Mouse (Mus musculus) bone marrow, adult 2 months (tissue): Measurements from ENCODE around the gene Rab26. TPM values are rescaled to one million over a fixed set of nuclear protein-coding genes. Genes with fewer than 3 reads are reported as not detected.
A peak's percentile ranks its signal among the peaks of the same experiment; 100 is the strongest.

Experiments used
- H3K27ac ChIP-seq: fragments of 200-500 bp; 2 replicates; pipeline ENCODE4 v1.5.1; 2012; ENCODE audit warnings: low read depth, mild to moderate bottlenecking, control low read depth, inconsistent platforms, low read length; ENCODE audit not compliant: control insufficient read depth, poor library complexity, insufficient read depth
- H3K4me1 ChIP-seq: fragments of 200-500 bp; 2 replicates; pipeline ENCODE4 v1.6.1; 2011; ENCODE audit warnings: low read length; ENCODE audit not compliant: control insufficient read depth, insufficient read depth
- H3K4me3 ChIP-seq: fragments of 200-500 bp; replicated peaks from 2 replicates; pipeline ENCODE3; 2011; ENCODE audit warnings: mild to moderate bottlenecking, low read depth, low read length, control low read depth; ENCODE audit not compliant: control insufficient read depth
- CTCF ChIP-seq: fragments of 200-500 bp; IDR thresholded peaks from 2 replicates; pipeline ENCODE4 v1.5.1; 2011; ENCODE audit warnings: low read length, control low read depth; ENCODE audit not compliant: control insufficient read depth, insufficient read depth
- POLR2A ChIP-seq: fragments of 200-500 bp; IDR thresholded peaks from 2 replicates; pipeline ENCODE4 v1.6.1; 2011; ENCODE audit warnings: low read depth, mild to moderate bottlenecking, control low read depth, low read length, borderline replicate concordance; ENCODE audit not compliant: control insufficient read depth
- WGBS: fragments of 180-500 bp; shearing (Covaris S2); methylation state at CpG from one replicate; pipeline ENCODE4 v1.1.7; 2018; 5-methylcytosine and 5-hydroxymethylcytosine counted together
- polyA plus RNA-seq: library from polyadenylated mRNA; stranded (reverse); fragments of >200 nt; gene quantifications from 2 replicates; pipeline ENCODE4 v1.2.4, GENCODE M21; 2011; ENCODE audit warnings: low replicate concordance; ENCODE audit not compliant: missing spikeins, insufficient read depth, insufficient read length

Gene Rab26
- polyA plus RNA-seq, 1 experiment: not detected

DNA sequence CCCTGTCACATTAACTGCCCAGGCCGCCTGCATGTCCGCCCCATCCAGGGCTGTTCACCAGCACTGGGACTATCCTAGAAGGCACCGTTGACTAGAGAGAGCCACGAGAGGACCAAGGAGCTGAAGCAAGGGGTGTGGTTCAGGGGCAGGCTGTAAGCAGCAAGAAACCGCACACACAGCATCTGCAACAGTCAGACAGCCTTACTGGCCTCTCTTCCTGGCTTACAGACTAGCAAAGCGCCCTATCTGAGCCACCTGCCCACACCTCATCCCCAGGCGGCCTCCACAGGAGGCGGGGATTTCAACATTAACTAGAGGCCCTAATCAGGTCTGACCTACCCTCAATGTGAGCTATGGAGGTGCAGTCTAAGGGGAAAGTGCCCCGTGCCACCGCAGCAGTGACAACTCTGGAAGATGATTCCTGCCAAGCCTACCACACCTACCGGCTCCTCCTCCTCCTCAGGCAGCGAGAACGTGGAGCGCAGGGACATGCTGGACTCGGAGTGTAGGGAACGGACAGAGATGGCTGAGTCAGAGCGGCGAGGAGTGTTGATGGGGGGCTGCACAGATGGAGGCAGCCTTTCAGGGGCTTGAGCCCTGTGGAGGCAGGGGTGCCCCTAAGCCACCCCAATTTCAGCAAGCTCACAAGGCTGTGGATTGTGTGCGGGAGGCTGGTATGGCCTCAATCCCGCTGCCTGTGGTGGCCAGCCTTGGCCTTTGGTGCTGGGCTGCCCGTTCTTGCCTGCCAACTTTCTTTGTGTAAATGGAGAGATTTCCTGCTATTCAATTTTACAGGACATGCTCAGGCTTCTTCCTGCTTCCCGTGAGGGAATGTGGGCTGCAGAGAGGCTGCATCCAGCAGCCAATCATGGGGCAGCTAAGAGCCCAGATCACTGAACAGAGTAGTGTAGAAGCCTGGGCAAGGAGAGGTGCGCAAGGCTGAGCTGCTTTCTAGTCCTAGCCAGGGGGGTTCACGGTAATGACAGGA lies 19.4 kb downstream of the Rab26 start:
- no peak for TF ChIP-seq POLR2A
- no peak for TF ChIP-seq CTCF
- H3K27ac ChIP-seq: no peak overlapping the region; the same call in 1 of the 2 replicates
- no peak overlapping the region for H3K4me3 ChIP-seq
- 89% methylated on average over 24 of the region's 24 CpGs for WGBS
- no peaks in the 10 kb centered on the region for H3K4me1 ChIP-seq

DNA sequence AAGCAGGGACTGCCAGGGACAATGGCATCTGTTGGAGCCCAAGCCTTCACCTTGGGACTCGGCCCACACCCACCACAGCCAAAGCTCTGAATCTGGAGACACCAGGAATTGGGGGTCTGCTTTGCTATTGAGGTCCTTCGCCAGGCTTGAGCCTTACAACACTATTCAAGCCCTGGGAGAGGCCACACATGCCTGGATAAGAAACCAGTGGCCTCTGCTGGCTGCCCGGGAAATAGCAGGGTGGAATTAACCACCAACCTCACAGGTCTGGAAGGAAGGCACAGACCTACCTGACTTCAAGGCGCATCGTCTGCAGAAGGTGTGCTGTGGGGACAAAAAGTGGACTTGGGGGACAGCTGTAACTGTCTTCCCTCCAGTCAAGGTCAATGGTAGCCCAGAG lies 20.4 kb downstream of the Rab26 start:
- Histone ChIP-seq H3K4me3 (no peak overlapping the region), H3K27ac (no peak overlapping the region), H3K4me1 (no peaks in the 10 kb centered on the region)
- 60% methylated on average over 5 of the region's 5 CpGs for WGBS
- TF ChIP-seq CTCF (peak; percentile 43; the same call in 1 of the 2 replicates), POLR2A (no peak)

DNA sequence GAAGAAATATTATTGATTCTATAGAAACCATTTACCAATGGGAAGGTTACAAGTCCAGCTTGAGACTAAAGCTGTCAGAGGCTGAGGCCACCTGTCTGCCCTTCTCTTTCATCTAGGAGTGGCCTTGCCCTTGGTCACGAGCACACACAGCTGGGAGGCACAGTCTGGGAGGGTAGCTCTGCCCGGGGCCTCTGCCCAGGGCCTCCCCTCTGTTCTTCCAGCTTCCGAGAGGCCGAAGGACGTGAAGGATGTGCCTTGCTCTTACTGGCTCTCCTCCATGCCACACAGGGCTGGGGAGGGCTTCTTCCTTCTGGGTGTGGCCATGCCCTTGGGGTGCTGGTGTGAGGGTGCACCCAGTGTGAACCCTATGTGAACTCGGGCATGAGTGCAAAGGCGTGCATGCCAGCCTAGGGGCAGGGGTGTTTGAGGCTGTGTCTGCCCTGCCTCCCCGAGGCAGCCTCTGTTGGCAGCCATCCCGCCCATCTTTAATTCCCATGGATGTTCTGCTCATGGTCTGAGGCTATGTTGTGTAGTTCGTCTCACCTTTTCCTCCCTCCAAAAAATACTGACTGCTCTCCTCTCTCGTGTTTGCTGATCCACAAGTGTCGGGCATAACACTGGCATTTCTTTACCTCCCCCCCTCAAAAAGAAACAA lies 26.1 kb downstream of the Rab26 start:
- TF ChIP-seq CTCF (no peak), POLR2A (no peak)
- WGBS: 84% methylated on average over 12 of the region's 12 CpGs
- Histone ChIP-seq H3K27ac (no peak overlapping the region; the same call in 1 of the 2 replicates), H3K4me1 (no peaks in the 10 kb centered on the region), H3K4me3 (no peak overlapping the region)

DNA sequence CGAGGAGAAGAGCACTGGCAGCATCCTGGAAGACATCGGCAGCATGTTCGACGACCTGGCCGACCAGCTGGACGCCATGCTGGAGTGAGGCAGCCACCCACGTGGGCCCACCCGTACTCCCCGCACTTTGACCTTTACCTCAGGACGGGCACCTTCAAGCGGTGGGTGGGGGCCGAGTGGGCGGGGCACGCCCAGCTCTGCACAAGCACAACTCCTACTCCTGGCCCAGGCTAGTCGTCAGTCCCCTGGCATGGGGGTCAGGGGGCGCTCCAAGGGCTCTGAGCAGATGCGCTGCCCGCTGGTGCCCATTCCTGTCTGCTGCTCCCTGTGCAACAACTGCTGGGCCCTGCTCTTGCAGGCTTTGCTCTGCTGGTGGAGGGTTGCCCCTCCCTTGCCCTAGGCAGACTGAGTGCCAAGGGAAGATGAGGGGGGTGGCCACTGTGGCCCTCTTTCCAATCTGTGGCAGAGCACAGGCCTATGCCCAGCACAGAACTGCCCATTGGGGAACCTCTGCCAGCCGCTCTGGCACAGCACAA lies 26.8 kb downstream of the Rab26 start:
- TF ChIP-seq CTCF: no peak
- no peak for TF ChIP-seq POLR2A
- H3K4me1 ChIP-seq: no peaks in the 10 kb centered on the region
- H3K4me3 ChIP-seq: no peak overlapping the region
- H3K27ac ChIP-seq: no peak overlapping the region
- WGBS: 75% methylated on average over 19 of the region's 19 CpGs

DNA sequence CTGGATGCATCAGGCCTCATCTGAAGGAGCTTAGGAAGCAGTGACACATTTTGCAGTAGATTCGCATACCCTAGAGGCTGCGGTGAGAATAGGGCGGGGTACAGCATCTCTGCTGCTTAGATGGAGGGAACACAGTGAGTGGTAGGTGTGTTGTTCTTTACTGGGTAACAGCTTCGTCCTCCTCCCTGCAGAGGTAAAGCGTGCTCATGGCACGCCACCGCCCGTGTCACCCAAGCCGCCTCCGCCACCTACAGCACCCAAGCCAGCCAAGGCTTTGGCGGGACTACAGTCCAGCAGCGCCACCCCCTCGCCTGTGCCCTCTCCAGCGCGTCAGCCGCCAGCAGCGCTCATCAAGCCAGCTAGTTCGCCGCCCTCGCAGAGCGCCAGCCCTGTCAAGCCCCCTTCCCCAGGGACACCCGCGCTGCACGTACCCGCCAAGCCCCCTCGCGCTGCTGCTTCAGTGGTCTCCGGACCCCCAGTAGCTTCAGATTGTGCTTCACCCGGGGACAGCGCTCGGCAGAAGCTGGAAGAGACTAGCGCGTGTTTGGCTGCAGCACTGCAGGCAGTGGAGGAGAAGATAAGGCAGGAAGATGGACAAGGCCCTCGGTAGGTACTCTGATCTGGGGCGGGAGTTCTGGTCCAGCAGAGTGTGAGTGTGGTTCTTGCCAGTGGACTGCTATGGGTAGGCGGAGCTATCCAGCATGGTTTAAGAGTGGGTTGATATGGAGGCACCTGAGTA lies 27.5 kb downstream of the Rab26 start:
- Histone ChIP-seq H3K27ac (no peak overlapping the region), H3K4me3 (no peak overlapping the region), H3K4me1 (no peaks in the 10 kb centered on the region; the same call in 1 of the 2 replicates)
- TF ChIP-seq POLR2A: no peak
- TF ChIP-seq CTCF: no peak
- 60% methylated on average over 36 of the region's 36 CpGs for WGBS

DNA sequence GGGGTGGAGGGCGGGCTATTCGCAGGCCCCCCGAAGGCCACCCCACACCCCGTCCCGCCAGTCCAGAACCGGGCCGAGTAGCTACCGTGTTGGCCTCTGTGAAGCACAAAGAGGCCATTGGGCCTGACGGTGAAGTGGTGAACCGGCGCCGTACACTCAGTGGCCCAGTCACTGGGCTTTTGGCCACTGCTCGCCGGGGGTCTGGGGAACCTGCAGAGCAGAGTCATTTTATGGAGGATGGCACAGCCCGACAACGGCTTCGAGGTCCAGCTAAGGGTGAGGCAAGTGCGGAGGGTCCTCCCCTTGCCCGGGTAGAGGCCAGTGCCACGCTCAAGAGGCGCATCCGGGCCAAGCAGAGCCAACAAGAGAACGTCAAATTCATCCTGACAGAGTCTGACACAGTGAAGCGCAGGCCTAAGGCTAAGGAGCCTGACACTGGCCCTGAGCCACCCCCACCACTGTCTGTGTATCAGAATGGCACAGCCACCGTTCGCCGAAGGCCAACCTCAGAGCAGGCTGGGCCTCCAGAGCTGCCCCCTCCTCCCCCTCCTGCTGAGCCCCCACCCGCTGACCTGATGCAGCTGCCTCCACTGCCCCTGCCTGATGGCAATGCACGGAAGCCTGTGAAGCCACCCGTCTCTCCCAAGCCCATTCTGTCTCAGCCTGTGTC lies 28.6 kb downstream of the Rab26 start:
- Histone ChIP-seq H3K4me3 (no peak overlapping the region), H3K4me1 (no peaks in the 10 kb centered on the region; the same call in 1 of the 2 replicates), H3K27ac (no peak overlapping the region)
- WGBS: 93% methylated on average over 30 of the region's 30 CpGs
- TF ChIP-seq CTCF (no peak), POLR2A (no peak)

DNA sequence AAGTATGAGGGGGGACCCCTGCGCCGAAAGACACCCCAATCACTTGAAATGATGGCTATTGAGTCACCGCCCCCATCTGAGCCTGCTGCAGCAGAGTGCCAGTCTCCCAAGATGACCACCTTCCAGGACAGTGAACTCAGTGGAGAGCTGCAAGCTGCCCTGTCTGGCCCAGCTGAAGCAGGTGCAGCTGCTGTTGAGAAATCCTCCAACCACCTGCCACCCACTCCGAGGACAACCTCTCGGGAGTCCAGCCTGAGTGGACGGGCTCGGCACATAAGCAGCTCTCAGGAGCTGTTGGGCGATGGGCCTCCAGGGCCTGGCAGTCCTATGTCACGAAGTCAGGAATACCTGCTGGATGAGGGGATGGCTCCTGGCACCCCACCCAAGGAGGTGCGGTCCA lies 29.9 kb downstream of the Rab26 start:
- Histone ChIP-seq H3K27ac (no peak overlapping the region), H3K4me3 (no peak overlapping the region), H3K4me1 (no peaks in the 10 kb centered on the region; the same call in 1 of the 2 replicates)
- no peak for TF ChIP-seq POLR2A
- TF ChIP-seq CTCF: no peak
- WGBS: 87% methylated on average over 10 of the region's 10 CpGs
